Mouse (Mus musculus) lung, postnatal 0 days (tissue): ENCODE data around the gene Diexf.

Source experiments
- CTCF ChIP-seq: IDR thresholded peaks from 2 replicates; pipeline ENCODE4 v1.5.1; 2016; ENCODE audit warnings: antibody characterized with exemption, mild to moderate bottlenecking
- EP300 ChIP-seq: IDR thresholded peaks from 2 replicates; pipeline ENCODE4 v1.6.1; 2016; ENCODE audit warnings: antibody characterized with exemption, mild to moderate bottlenecking, control low read depth

DNA sequence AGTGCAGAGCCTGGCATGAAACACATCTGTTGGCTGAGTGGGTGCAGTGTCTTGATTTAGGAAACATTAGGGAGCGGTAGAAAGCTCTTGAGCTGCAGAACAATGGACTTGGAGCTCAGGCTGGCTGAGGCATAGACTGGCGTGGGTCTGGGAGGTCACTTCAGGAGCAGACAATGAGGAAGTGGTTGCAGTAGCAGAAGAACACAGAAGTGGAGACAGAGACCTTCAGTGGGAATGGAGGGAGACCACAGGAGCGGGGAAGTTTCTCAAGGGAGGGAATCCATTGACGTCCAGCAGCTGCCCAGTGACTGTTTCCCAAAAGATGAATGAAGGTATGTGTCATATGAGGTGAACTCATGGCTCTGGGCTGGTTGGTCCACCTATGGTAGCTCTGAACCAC is 15.0 kb upstream of the Diexf start:
- TF ChIP-seq CTCF = no peak
- no peak for TF ChIP-seq EP300
